Mouse (Mus musculus) lung, adult 2 months (tissue): Measurements from ENCODE around the gene Ap3s2. TPM values are rescaled to one million over a fixed set of nuclear protein-coding genes. Genes with fewer than 3 reads are reported as not detected.

ENCODE experiments used
- DNase-seq: peaks from one replicate; pipeline ENCODE4 v3.0.0; 2022
- H3K4me1 ChIP-seq: fragments of 200-500 bp; 2 replicates; pipeline ENCODE4 v1.6.1; 2011; ENCODE audit warnings: low read length; ENCODE audit not compliant: control insufficient read depth, insufficient read depth
- H3K4me3 ChIP-seq: fragments of 200-500 bp; replicated peaks from 2 replicates; pipeline ENCODE3; 2011; ENCODE audit warnings: low read depth, mild to moderate bottlenecking, control low read depth, low read length; ENCODE audit errors: extremely low read depth
- CTCF ChIP-seq: fragments of 200-500 bp; IDR thresholded peaks from 2 replicates; pipeline ENCODE4 v1.5.1; 2011; ENCODE audit warnings: mild to moderate bottlenecking, low read length, control low read depth; ENCODE audit not compliant: insufficient read depth
- POLR2A ChIP-seq: fragments of 200-500 bp; IDR thresholded peaks from 2 replicates; pipeline ENCODE4 v1.6.1; 2011; ENCODE audit warnings: low read depth, mild to moderate bottlenecking, control low read depth, low read length, borderline replicate concordance; ENCODE audit errors: extremely low read depth
- WGBS: fragments of 180-500 bp; shearing (Covaris S2); methylation state at CpG from one replicate; pipeline ENCODE4 v1.1.7; 2018; 5-methylcytosine and 5-hydroxymethylcytosine counted together
- polyA plus RNA-seq: library from polyadenylated mRNA; depleted of rRNA; stranded (reverse); fragments of >200 nt; gene quantifications from 2 replicates; pipeline ENCODE4 v1.2.3, GENCODE M21; 2012

Gene Ap3s2
- polyA plus RNA-seq, 1 experiment: 15.6 TPM

DNA sequence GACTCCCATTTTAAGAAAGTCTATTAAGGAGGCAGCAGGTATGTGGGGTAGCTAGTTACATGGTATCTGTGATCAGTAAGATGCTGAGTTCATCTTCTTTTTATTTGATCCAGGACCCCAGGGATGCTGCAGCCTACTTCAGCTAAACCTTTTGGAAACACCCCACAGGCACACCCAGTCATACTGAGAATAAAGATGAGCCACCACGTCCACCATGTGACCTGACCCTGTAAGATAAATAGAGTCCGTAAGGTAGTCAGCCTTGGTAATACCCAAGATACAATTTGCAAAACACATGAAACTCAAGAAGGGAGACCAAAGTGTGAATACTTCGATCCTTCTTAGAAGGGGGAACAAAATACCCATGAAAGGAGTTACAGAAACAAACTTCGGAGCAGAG, 64.1 kb downstream of the Ap3s2 start:
- TF ChIP-seq CTCF (no peak), POLR2A (no peak)
- Histone ChIP-seq H3K4me3 (no peak overlapping the region), H3K4me1 (no peaks in the 10 kb centered on the region)
- 85% methylated on average over 4 of the region's 4 CpGs for WGBS
- DNase-seq: no peak

DNA sequence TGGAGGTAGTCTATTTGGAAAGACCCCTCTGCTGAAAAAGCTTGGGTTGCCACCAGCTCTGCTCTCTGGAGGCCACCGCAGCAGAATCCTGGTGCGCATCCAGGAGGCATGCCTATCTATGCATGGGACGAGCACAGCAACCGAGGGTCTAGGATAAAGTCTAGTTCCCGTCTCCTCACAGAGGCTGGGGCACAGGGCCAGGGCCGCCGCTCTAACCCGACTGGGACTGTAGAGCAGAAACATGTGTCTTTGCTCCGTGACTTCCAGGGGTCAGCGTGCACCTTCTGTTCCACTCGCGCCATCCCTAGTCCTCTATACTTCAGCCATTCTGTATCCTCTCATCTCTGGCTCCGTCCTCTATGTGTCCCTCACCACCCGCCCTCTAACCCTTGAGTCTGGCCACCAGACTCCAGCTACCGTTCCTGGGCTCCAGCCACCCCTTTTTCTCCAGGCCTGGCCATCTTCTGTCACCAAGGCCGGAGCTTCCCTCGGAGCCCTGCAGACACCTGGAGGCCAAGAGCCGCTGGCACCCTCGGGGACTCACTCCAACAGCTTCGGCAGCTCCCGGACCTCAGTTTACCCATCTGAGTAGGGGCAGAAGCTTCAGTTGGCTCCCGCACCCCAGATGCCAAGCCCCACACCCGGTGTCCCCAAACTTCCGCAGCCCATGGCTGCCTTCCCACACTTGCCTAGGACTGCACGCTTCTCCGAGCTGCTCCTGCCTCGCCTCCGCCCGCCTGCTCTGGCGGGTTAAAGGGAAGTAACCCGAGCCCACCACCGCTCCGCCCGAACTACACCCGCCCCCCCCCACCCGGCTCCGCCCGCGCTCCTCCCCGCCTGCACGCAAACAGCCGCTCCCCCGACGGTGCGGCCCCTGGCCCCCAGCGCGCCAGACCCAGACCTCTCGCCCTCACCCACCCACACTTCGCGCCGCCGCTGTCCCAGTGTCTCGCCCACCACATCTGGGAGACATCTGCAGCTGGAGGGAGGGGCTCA, 72.7 kb downstream of the Ap3s2 start:
- peak overlapping the region; percentile 51 for H3K4me3 ChIP-seq
- TF ChIP-seq POLR2A (peak; percentile 54; the same call in 1 of the 2 replicates), CTCF (no peak)
- no peaks in the 10 kb centered on the region for H3K4me1 ChIP-seq
- WGBS: 12% methylated on average over 53 of the region's 53 CpGs
- DNase-seq: no peak

DNA sequence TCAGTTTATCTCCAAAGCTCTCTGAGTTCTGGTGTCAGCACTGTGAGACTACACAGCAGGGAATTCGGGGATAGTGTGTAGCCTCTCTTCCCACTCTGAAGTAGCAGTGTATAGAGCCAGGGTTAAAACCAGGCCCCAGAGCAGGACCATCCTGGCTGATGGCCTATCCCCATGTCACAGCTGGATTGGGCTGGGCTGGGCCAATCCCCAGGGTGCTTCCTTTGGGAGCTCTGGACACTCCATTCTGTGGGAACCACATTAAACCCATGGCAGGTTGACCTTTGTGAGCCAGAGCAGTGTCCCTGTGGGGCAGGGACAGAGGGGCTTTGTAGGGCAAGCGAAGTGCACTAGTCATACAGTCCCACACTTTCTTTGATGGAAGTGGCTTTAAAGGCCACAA, 74.1 kb downstream of the Ap3s2 start:
- no peak for DNase-seq
- 81% methylated on average over 2 of the region's 2 CpGs for WGBS
- no peak for TF ChIP-seq POLR2A
- TF ChIP-seq CTCF: no peak
- Histone ChIP-seq H3K4me1 (no peaks in the 10 kb centered on the region), H3K4me3 (no peak overlapping the region)

DNA sequence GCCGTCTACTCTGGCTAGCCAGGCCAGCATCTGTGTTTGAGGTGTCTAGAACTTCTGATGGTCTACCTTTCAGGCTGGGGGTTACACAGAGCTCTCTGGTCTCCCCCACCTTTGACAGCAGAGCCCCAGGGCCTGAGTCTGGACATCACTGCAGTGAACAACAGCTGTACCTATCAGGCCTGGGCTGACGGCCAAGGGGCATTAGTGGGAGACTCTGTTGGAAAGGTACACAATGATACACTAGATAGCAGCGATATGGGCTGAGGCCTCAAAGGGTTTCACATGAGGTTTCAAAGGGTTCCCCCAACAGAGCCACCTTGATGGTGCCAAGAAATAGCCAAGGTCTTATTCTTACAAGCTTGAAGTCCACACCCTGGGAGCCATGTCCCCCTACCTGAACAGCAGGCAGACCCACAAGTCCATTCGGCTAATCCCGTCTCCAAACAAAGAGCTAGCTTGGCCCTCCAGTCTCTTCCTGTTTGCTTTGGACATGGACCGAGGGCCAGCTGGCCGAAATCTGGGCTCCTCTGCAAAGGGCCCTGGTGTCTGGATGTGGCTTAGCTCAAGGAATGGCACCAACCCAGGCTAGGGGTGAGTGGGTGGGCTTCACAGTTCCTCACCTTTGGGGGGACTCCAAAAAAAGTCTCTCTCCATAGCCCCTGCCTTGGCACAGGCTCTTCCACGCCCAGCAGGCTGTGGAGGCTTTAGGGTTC, 76.2 kb downstream of the Ap3s2 start:
- 54% methylated on average over 8 of the region's 8 CpGs for WGBS
- no peak overlapping the region for H3K4me3 ChIP-seq
- DNase-seq: no peak
- no peaks in the 10 kb centered on the region for H3K4me1 ChIP-seq
- TF ChIP-seq POLR2A (no peak), CTCF (no peak)

DNA sequence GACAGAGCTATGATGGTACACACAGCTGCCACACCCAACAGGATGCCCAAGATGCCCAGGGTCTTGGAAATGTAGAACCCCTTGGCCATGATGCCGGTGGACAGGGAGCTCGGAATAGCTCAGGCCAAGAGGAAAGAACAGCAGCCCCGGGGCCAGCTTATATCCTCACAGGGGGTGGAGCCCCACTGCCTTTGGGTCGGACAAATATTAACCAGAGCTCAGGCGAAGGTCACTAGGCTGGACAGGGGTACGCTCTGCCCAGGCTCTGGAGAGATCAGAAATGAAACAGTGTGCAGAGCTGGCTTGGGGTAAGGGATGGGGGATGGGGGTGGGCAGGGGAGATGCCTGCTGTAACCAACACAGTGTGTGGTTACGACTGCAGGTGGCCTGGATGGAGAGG, 78.3 kb downstream of the Ap3s2 start:
- WGBS: 57% methylated on average over 7 of the region's 7 CpGs
- no peak overlapping the region for H3K4me3 ChIP-seq
- TF ChIP-seq POLR2A (no peak), CTCF (no peak)
- DNase-seq: no peak
- H3K4me1 ChIP-seq: no peaks in the 10 kb centered on the region

DNA sequence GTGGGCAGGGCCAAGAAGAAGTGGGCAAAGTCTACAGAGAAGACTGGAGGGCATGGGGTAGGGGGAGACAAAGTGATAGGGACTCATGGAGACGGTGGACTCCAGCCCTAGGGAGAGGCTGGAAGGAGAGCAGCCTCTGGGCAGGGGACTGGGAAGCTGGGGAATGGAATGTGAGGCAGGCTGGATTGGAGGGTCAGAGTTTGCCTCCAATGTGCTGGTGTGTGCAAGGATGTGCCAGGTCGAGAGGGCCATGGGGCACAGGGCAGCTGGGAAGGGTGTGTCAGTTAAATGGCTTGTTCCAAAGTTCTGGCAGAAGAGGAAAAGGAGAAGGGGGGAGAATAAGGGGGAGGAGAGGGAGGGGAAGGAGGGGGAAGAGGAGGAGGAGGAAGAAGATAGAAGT, 83.2 kb downstream of the Ap3s2 start:
- 42% methylated on average over 2 of the region's 2 CpGs for WGBS
- Histone ChIP-seq H3K4me3 (no peak overlapping the region), H3K4me1 (no peaks in the 10 kb centered on the region)
- no peak for TF ChIP-seq POLR2A
- TF ChIP-seq CTCF: no peak
- no peak for DNase-seq

DNA sequence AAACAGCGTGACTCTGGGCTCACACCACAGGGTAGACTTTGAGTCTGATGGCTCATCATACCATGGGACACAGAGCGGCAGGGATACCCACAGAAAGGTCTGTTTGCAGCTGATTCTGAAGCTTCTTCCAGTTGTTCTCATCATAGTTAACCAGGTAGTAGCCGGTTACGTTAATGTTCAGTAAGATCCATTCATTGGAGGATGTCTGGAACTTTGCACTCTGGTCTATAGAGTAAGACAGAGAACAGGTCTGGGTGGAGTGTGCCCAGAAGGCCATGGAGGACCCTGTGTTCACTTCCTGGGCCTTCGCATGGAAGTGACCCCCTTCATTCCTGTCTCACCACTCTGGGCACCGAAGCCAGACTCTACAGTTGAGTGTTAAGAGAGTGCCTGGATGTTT, 85.3 kb downstream of the Ap3s2 start:
- no peak for DNase-seq
- H3K4me1 ChIP-seq: peaks cover 6% of the 10 kb centered on the region
- WGBS: 93% methylated on average over 6 of the region's 6 CpGs
- TF ChIP-seq POLR2A: no peak
- no peak for TF ChIP-seq CTCF
- no peak overlapping the region for H3K4me3 ChIP-seq

DNA sequence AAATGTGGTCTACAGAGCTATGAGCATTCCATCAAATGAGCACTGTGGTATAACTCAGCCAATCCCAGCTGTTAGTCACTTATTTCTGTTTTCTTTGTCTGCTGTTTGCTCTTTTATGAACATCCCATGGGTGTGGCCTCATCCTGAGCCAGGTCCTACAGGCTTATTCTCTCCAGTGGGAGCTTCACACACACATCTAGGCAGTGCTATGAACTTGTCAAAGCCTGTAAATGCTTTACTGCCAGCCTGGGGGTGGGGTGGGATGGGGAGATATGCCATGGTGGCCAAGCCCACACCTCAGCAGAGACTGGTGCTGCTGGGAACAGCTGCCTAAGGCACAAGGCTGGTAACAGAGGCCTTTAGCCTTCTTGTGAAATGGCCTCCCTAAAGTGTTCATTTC, 87.5 kb downstream of the Ap3s2 start:
- TF ChIP-seq POLR2A (no peak), CTCF (no peak)
- H3K4me3 ChIP-seq: no peak overlapping the region
- no peak for DNase-seq
- H3K4me1 ChIP-seq: peaks cover 6% of the 10 kb centered on the region

DNA sequence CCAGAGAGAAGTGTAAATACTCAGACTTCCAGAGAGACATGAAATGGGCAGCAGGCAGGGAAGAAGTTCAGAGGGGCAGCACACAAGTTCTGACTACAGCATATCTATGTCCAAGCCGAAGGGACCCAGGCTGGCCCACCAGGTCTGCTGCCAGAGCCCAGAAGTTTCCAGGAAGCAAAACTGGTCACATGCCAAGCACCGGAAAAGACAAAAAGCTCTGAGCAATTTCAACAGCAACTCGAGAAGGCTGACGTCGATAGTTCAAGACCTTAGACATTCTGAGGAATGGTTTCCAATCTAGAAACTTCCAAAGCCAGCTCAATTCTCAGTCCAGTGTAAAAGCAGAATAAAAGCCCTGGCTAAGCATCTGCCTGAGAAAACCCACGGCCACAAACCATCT, 88.9 kb downstream of the Ap3s2 start:
- H3K4me3 ChIP-seq: no peak overlapping the region
- DNase-seq: peak; percentile 62
- 19% methylated on average over 6 of the region's 6 CpGs for WGBS
- no peak for TF ChIP-seq POLR2A
- TF ChIP-seq CTCF: no peak
- H3K4me1 ChIP-seq: peaks cover 6% of the 10 kb centered on the region
